Mouse (Mus musculus) kidney, adult 18-20 months (tissue): ENCODE measurements around the gene Lhfpl4.

Experiments used
- DNase-seq: peaks from one replicate; pipeline ENCODE4 v3.0.0; 2021

Lhfpl4 gene

GRCm38 (mm10) chr6:113168316-113168975 lies 26.7 kb downstream of the Lhfpl4 start:
- no peak for DNase-seq

- peak; percentile 59 for DNase-seq
Observed at GRCm38 (mm10) chr6:113166661-113167251, 28.4 kb downstream of the Lhfpl4 start.

GRCm38 (mm10) chr6:113163513-113163912 lies 31.7 kb downstream of the Lhfpl4 start:
- DNase-seq, result no peak

GRCm38 (mm10) chr6:113161982-113162381 lies 33.2 kb downstream of the Lhfpl4 start:
- no peak for DNase-seq

GRCm38 (mm10) chr6:113160106-113160505 lies 35.1 kb downstream of the Lhfpl4 start:
- DNase-seq, result no peak

GRCm38 (mm10) chr6:113156064-113156463 lies 39.1 kb downstream of the Lhfpl4 start:
- no peak for DNase-seq

GRCm38 (mm10) chr6:113154886-113155285 lies 40.3 kb downstream of the Lhfpl4 start:
- no peak for DNase-seq

GRCm38 (mm10) chr6:113154071-113154470 lies 41.1 kb downstream of the Lhfpl4 start:
- DNase-seq, result no peak

- no peak for DNase-seq
Observed at GRCm38 (mm10) chr6:113145249-113145648, 49.9 kb downstream of the Lhfpl4 start.

GRCm38 (mm10) chr6:113144764-113145163 lies 50.4 kb downstream of the Lhfpl4 start:
- DNase-seq, result peak; percentile 17

- peak; percentile 27 for DNase-seq
Observed at GRCm38 (mm10) chr6:113141389-113142094, 53.6 kb downstream of the Lhfpl4 start.

- no peak for DNase-seq
Observed at GRCm38 (mm10) chr6:113133360-113133759, 61.8 kb downstream of the Lhfpl4 start.

- DNase-seq, result no peak
Observed at GRCm38 (mm10) chr6:113120806-113121205, 74.4 kb downstream of the Lhfpl4 start.
